Mouse (Mus musculus): ENCODE measurements around the gene Tbc1d10a. TPM values are rescaled to one million over a fixed set of nuclear protein-coding genes. Genes with fewer than 3 reads are reported as not detected.

Gene Tbc1d10a
- total and polyA plus RNA-seq, 2 experiments from 2014 or later: 31.9 to 48.4 TPM

DNA sequence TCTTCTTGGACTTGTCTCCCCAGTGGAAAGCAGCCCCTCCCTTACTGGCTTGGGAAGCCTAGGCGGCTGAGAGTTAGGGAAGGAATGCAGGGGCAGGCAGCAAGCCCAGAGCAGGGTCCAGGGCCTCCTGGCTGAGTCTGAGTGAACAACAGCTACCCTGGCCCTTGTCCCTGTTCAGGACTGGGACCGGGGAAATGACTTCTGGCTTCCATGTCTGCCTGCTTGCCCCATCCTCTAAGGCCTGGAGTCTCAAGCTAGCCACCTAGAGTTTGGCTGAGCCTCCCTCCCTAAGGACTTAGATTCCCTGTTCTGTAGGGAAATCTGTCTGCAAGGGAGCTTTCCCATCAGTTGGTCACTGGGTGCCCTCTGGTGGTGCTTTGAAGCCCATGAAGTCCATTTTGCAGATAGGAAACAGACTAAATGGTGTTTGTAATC lies 32.7 kb downstream of the Tbc1d10a start:
- TF ChIP-seq CTCF (IDR thresholded peaks at IDR 0.05): peak; percentile 84
- H3K27me3 ChIP-seq (ENCODE audit: insufficient read depth, low read length): peaks cover 15% of the 10 kb centered on the region
- peaks cover 12% of the 10 kb centered on the region for H3K36me3 ChIP-seq (ENCODE audit: insufficient read depth, low read length)
- no peak overlapping the region for H3K4me3 ChIP-seq (ENCODE audit: low read depth, low read length)
- ATAC-seq (ENCODE audit: low FRiP score) (no peak), DNase-seq (ENCODE audit: low spot score) (peak; percentile 77)
- H3K27ac ChIP-seq (ENCODE audit: low read depth, low read length): no peak overlapping the region; the same call in 1 of the 2 replicates
- H3K4me1 ChIP-seq (ENCODE audit: insufficient read depth, low read length): no peaks in the 10 kb centered on the region
- WGBS: 3% methylated on average over 2 of the region's 2 CpGs
- H3K9ac ChIP-seq (replicated peaks; ENCODE audit: low read length, poor library complexity, severe bottlenecking): no peak overlapping the region
- H3K4me2 ChIP-seq (ENCODE audit: low read depth, low read length, poor library complexity, severe bottlenecking): no peak overlapping the region
- H3K9me3 ChIP-seq (ENCODE audit: low read length): no peaks in the 10 kb centered on the region

DNA sequence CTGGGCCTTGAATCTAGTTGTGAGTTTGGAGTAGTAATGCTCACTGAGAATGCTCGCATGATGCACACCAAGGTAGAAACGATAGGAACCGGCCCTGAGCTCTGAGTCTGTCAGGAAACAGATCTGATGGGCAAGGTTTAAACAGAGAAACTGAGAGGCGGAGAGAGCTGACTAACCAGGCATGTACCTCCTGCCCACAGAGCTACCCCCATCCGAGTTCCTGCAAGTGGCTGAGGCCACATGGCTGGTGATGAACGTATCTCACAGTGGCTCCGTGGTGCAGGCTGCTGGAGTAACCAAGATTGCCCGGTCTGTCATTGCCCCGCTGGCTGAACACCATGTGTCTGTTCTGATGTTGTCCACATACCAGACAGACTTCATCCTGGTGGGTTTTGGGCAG lies 33.3 kb downstream of the Tbc1d10a start:
- no peak for ATAC-seq (ENCODE audit: low FRiP score)
- Histone ChIP-seq H3K36me3 (ENCODE audit: insufficient read depth, low read length) (peaks cover 6% of the 10 kb centered on the region), H3K9me3 (ENCODE audit: low read length) (no peaks in the 10 kb centered on the region), H3K27me3 (ENCODE audit: insufficient read depth, low read length) (peaks cover 15% of the 10 kb centered on the region), H3K9ac (replicated peaks; ENCODE audit: low read length, poor library complexity, severe bottlenecking) (no peak overlapping the region), H3K4me3 (ENCODE audit: low read depth, low read length) (no peak overlapping the region), H3K27ac (ENCODE audit: low read depth, low read length) (no peak overlapping the region), H3K4me1 (ENCODE audit: insufficient read depth, low read length) (no peaks in the 10 kb centered on the region), H3K4me2 (ENCODE audit: low read depth, low read length, poor library complexity, severe bottlenecking) (no peak overlapping the region)
- TF ChIP-seq CTCF (IDR thresholded peaks at IDR 0.05): no peak
- DNase-seq (ENCODE audit: low spot score): no peak
- WGBS: 64% methylated on average over 9 of the region's 9 CpGs

- WGBS: 46% methylated on average over 28 of the region's 28 CpGs
- H3K4me2 ChIP-seq (ENCODE audit: low read depth, low read length, poor library complexity, severe bottlenecking): no peak overlapping the region
- ATAC-seq (ENCODE audit: low FRiP score): peak; percentile 34; the same call in 1 of the 2 replicates
Observed at GRCm38 (mm10) chr11:4220443-4221400, 34.1 kb downstream of the Tbc1d10a start.

GRCm38 (mm10) chr11:4222046-4222950 lies 35.7 kb downstream of the Tbc1d10a start:
- no peak for ATAC-seq (ENCODE audit: low FRiP score)
- Histone ChIP-seq H3K9me3 (ENCODE audit: low read length) (no peaks in the 10 kb centered on the region), H3K4me3 (ENCODE audit: low read depth, low read length) (no peak overlapping the region), H3K4me2 (ENCODE audit: low read depth, low read length, poor library complexity, severe bottlenecking) (no peak overlapping the region), H3K27ac (ENCODE audit: low read depth, low read length) (no peak overlapping the region), H3K9ac (replicated peaks; ENCODE audit: low read length, poor library complexity, severe bottlenecking) (no peak overlapping the region), H3K4me1 (ENCODE audit: insufficient read depth, low read length) (no peaks in the 10 kb centered on the region), H3K36me3 (ENCODE audit: insufficient read depth, low read length) (no peaks in the 10 kb centered on the region), H3K27me3 (ENCODE audit: insufficient read depth, low read length) (peaks cover 12% of the 10 kb centered on the region)
- no peak for DNase-seq (ENCODE audit: low spot score)
- no peak for TF ChIP-seq CTCF (IDR thresholded peaks at IDR 0.05)
- 75% methylated on average over 17 of the region's 17 CpGs for WGBS

More at GRCm38 (mm10) chr11:4220443-4221400, 34.1 kb downstream of the Tbc1d10a start:
- H3K4me3 ChIP-seq (ENCODE audit: low read depth, low read length): no peak overlapping the region
- H3K36me3 ChIP-seq (ENCODE audit: insufficient read depth, low read length): no peaks in the 10 kb centered on the region
- no peaks in the 10 kb centered on the region for H3K4me1 ChIP-seq (ENCODE audit: insufficient read depth, low read length)
- peaks cover 15% of the 10 kb centered on the region for H3K27me3 ChIP-seq (ENCODE audit: insufficient read depth, low read length)
- H3K9me3 ChIP-seq (ENCODE audit: low read length): no peaks in the 10 kb centered on the region
- peak; percentile 33 for DNase-seq (ENCODE audit: low spot score)
- peak; percentile 78 for TF ChIP-seq CTCF (IDR thresholded peaks at IDR 0.05)
- no peak overlapping the region for H3K27ac ChIP-seq (ENCODE audit: low read depth, low read length)
- no peak overlapping the region for H3K9ac ChIP-seq (replicated peaks; ENCODE audit: low read length, poor library complexity, severe bottlenecking)

- Histone ChIP-seq H3K27ac (ENCODE audit: low read depth, low read length) (no peak overlapping the region), H3K9me3 (ENCODE audit: low read length) (no peaks in the 10 kb centered on the region), H3K36me3 (ENCODE audit: insufficient read depth, low read length) (no peaks in the 10 kb centered on the region), H3K27me3 (ENCODE audit: insufficient read depth, low read length) (no peaks in the 10 kb centered on the region; the same call in 1 of the 2 replicates), H3K4me1 (ENCODE audit: insufficient read depth, low read length) (no peaks in the 10 kb centered on the region), H3K4me2 (ENCODE audit: low read depth, low read length, poor library complexity, severe bottlenecking) (no peak overlapping the region), H3K4me3 (ENCODE audit: low read depth, low read length) (no peak overlapping the region), H3K9ac (replicated peaks; ENCODE audit: low read length, poor library complexity, severe bottlenecking) (no peak overlapping the region)
- DNase-seq (ENCODE audit: low spot score) (no peak), ATAC-seq (ENCODE audit: low FRiP score) (no peak)
- TF ChIP-seq CTCF (IDR thresholded peaks at IDR 0.05): no peak
- 28% methylated on average over 5 of the region's 7 CpGs for WGBS
Observed at GRCm38 (mm10) chr11:4223393-4224188, 37.0 kb downstream of the Tbc1d10a start.

All from midbrain, postnatal 0 days (tissue).